ENCODE assay signal across 7 mouse cellular contexts in genomic region chr1:134513876-134514590, GRCm38 (mm10). TPM values are rescaled to one million over a fixed set of nuclear protein-coding genes. Genes with fewer than 3 reads are reported as not detected.
DNase-seq lines count a peak whose midpoint lies in the region; ATAC-seq lines count a peak whose summit lies in the region.

No protein-coding gene starts in this region.

- DNase-seq in embryonic facial prominence, embryonic 10.5 days (ENCODE audit: low spot score), result no peak
- no peak for DNase-seq in limb, embryonic 11.5 days (ENCODE audit: low spot score)
- no peak for DNase-seq in left cerebral cortex, postnatal 14 days (ENCODE audit: low spot score in 2 of 2)
- DNase-seq in gastrocnemius, adult 18-20 months (ENCODE audit: low spot score), result no peak

- 42% methylated on average over 16 of the region's 16 CpGs for WGBS in embryonic facial prominence, embryonic 10.5 days
- WGBS in forebrain, embryonic 12.5 days, result 43% methylated on average over 16 of the region's 16 CpGs
- 50% methylated on average over 16 of the region's 16 CpGs for WGBS in limb, embryonic 11.5 days
- 44% methylated on average over 16 of the region's 16 CpGs for WGBS in midbrain, embryonic 12.5 days

- H3K9me3 ChIP-seq in embryonic facial prominence, embryonic 10.5 days, result no peaks in the 10 kb centered on the region
- no peaks in the 10 kb centered on the region for H3K9me3 ChIP-seq in forebrain, embryonic 12.5 days
- no peaks in the 10 kb centered on the region for H3K9me3 ChIP-seq in limb, embryonic 11.5 days (ENCODE audit: control insufficient read depth, low read length)
- no peaks in the 10 kb centered on the region for H3K9me3 ChIP-seq in midbrain, embryonic 12.5 days

- intact Hi-C loops in left cerebral cortex, postnatal 14 days (cut with DNase I), result no loop called here

- H3K4me2 ChIP-seq in forebrain, embryonic 12.5 days, result peak overlapping the region; percentile 72
- peak overlapping the region; percentile 53; the same call in 1 of the 2 replicates for H3K4me2 ChIP-seq in limb, embryonic 11.5 days (ENCODE audit: low read depth, severe bottlenecking)
- H3K4me2 ChIP-seq in midbrain, embryonic 12.5 days (replicated peaks), result peak overlapping the region; percentile 71

- H3K27me3 ChIP-seq in embryonic facial prominence, embryonic 10.5 days (replicated peaks; ENCODE audit: low read depth, poor library complexity, severe bottlenecking), result peaks cover 48% of the 10 kb centered on the region
- peaks cover 43% of the 10 kb centered on the region for H3K27me3 ChIP-seq in forebrain, embryonic 12.5 days
- peaks cover 7% of the 10 kb centered on the region for H3K27me3 ChIP-seq in limb, embryonic 11.5 days (ENCODE audit: control insufficient read depth, insufficient read depth, low read length)
- peaks cover 39% of the 10 kb centered on the region for H3K27me3 ChIP-seq in midbrain, embryonic 12.5 days

- H3K4me1 ChIP-seq in embryonic facial prominence, embryonic 10.5 days, result peaks cover 38% of the 10 kb centered on the region
- peaks cover 21% of the 10 kb centered on the region for H3K4me1 ChIP-seq in forebrain, embryonic 12.5 days
- peaks cover 15% of the 10 kb centered on the region for H3K4me1 ChIP-seq in limb, embryonic 11.5 days (ENCODE audit: control insufficient read depth, insufficient read depth, low read length)
- peaks cover 31% of the 10 kb centered on the region for H3K4me1 ChIP-seq in midbrain, embryonic 12.5 days

- peak overlapping the region; percentile 55 for H3K4me3 ChIP-seq in embryonic facial prominence, embryonic 10.5 days
- peak overlapping the region; percentile 42; the same call in 1 of the 2 replicates for H3K4me3 ChIP-seq in forebrain, embryonic 12.5 days (replicated peaks)
- H3K4me3 ChIP-seq in limb, embryonic 11.5 days (ENCODE audit: low read depth, low read length), result no peak overlapping the region
- peak overlapping the region; percentile 43; the same call in 1 of the 2 replicates for H3K4me3 ChIP-seq in midbrain, embryonic 12.5 days

- peaks cover 4% of the 10 kb centered on the region; the same call in 1 of the 2 replicates for H3K36me3 ChIP-seq in embryonic facial prominence, embryonic 10.5 days (replicated peaks)
- 0 out of 2 replicates have a peak, but pooled peaks cover 4% of the 10 kb centered on the region for H3K36me3 ChIP-seq in forebrain, embryonic 12.5 days (replicated peaks)
- no peaks in the 10 kb centered on the region for H3K36me3 ChIP-seq in limb, embryonic 11.5 days (ENCODE audit: control insufficient read depth, insufficient read depth, low read length)
- no peaks in the 10 kb centered on the region for H3K36me3 ChIP-seq in midbrain, embryonic 12.5 days

- ATAC-seq in forebrain, embryonic 12.5 days (ENCODE audit: low FRiP score), result no peak
- no peak for ATAC-seq in limb, embryonic 11.5 days (ENCODE audit: insufficient number of reproducible peaks, low FRiP score, low TSS enrichment, low read depth)
- no peak for ATAC-seq in midbrain, embryonic 12.5 days (ENCODE audit: low FRiP score, low read depth)
- no peak for ATAC-seq in activated CD4-positive, CD25-positive, alpha-beta regulatory T cell, adult 4 months

- H3K27ac ChIP-seq in embryonic facial prominence, embryonic 10.5 days (replicated peaks), result no peak overlapping the region
- H3K27ac ChIP-seq in forebrain, embryonic 12.5 days, result no peak overlapping the region
- no peak overlapping the region for H3K27ac ChIP-seq in limb, embryonic 11.5 days (replicated peaks; ENCODE audit: low read depth, low read length)
- no peak overlapping the region for H3K27ac ChIP-seq in midbrain, embryonic 12.5 days (replicated peaks)

- H3K9ac ChIP-seq in forebrain, embryonic 12.5 days, result 0 out of 2 replicates have a peak overlapping the region, but pooled peaks have one; percentile 55
- no peak overlapping the region for H3K9ac ChIP-seq in limb, embryonic 11.5 days (ENCODE audit: low read length)
- H3K9ac ChIP-seq in midbrain, embryonic 12.5 days (replicated peaks), result peak overlapping the region; percentile 56; the same call in 1 of the 2 replicates

RNA-seq across cellular contexts. Expression of gene Rabif, which starts 19.6 kb away (rescaled TPM):
- polyA plus RNA-seq in embryonic facial prominence, embryonic 10.5 days (2016; fragmentation: Nextera tagmentation; extraction: Ambion mirVana), result 40.9 and 41.8 TPM in 2 replicates
- polyA plus RNA-seq in forebrain, embryonic 12.5 days (2016; fragmentation: Nextera tagmentation; extraction: Ambion mirVana), result 41.6 and 41.7 TPM in 2 replicates
- polyA plus RNA-seq in limb, embryonic 11.5 days (2014; fragmentation: Nextera tagmentation; extraction: Ambion mirVana), result 38.3 and 39.1 TPM in 2 replicates
- polyA plus RNA-seq in midbrain, embryonic 12.5 days (2016; fragmentation: Nextera tagmentation; extraction: Ambion mirVana), result 42.6 and 45.6 TPM in 2 replicates
- 10 to 100 TPM; 34.2 to 42.6 TPM for polyA plus RNA-seq in activated CD4-positive, CD25-positive, alpha-beta regulatory T cell, adult 4 months (2017; shearing (Covaris generic))
- 10 to 100 TPM; 30.1 to 32.3 TPM for total RNA-seq in left cerebral cortex, postnatal 14 days (2021)
- 1 to 10 TPM; 5.5 to 6.3 TPM for total RNA-seq in gastrocnemius, adult 18-20 months (2021)

RNA-seq across cellular contexts. Expression of gene Mgat4e, which starts 35.4 kb away (rescaled TPM):
- not detected in 2 replicates for polyA plus RNA-seq in embryonic facial prominence, embryonic 10.5 days (2016; fragmentation: Nextera tagmentation; extraction: Ambion mirVana)
- not detected in 2 replicates for polyA plus RNA-seq in forebrain, embryonic 12.5 days (2016; fragmentation: Nextera tagmentation; extraction: Ambion mirVana)
- polyA plus RNA-seq in limb, embryonic 11.5 days (2014; fragmentation: Nextera tagmentation; extraction: Ambion mirVana), result not detected in 2 replicates
- not detected in 2 replicates for polyA plus RNA-seq in midbrain, embryonic 12.5 days (2016; fragmentation: Nextera tagmentation; extraction: Ambion mirVana)
- polyA plus RNA-seq in activated CD4-positive, CD25-positive, alpha-beta regulatory T cell, adult 4 months (2017; shearing (Covaris generic)), result not detected
- not detected for total RNA-seq in left cerebral cortex, postnatal 14 days (2021)
- not detected for total RNA-seq in gastrocnemius, adult 18-20 months (2021)

RNA-seq across cellular contexts. Expression of gene Kdm5b, which starts 45.9 kb away (rescaled TPM):
- 78.4 and 79.0 TPM in 2 replicates for polyA plus RNA-seq in embryonic facial prominence, embryonic 10.5 days (2016; fragmentation: Nextera tagmentation; extraction: Ambion mirVana)
- 98.2 and 103 TPM in 2 replicates for polyA plus RNA-seq in forebrain, embryonic 12.5 days (2016; fragmentation: Nextera tagmentation; extraction: Ambion mirVana)
- polyA plus RNA-seq in limb, embryonic 11.5 days (2014; fragmentation: Nextera tagmentation; extraction: Ambion mirVana), result 90.9 and 98.2 TPM in 2 replicates
- 102 and 111 TPM in 2 replicates for polyA plus RNA-seq in midbrain, embryonic 12.5 days (2016; fragmentation: Nextera tagmentation; extraction: Ambion mirVana)
- polyA plus RNA-seq in activated CD4-positive, CD25-positive, alpha-beta regulatory T cell, adult 4 months (2017; shearing (Covaris generic)), result 10 to 100 TPM; 10.5 to 11.4 TPM
- 10 to 100 TPM; 59.0 to 63.2 TPM for total RNA-seq in left cerebral cortex, postnatal 14 days (2021)
- 1 to 10 TPM; 8.0 to 8.3 TPM for total RNA-seq in gastrocnemius, adult 18-20 months (2021)

RNA-seq across cellular contexts. Expression of gene Klhl12, which starts 58.7 kb away (rescaled TPM):
- polyA plus RNA-seq in embryonic facial prominence, embryonic 10.5 days (2016; fragmentation: Nextera tagmentation; extraction: Ambion mirVana), result 39.1 and 42.6 TPM in 2 replicates
- polyA plus RNA-seq in forebrain, embryonic 12.5 days (2016; fragmentation: Nextera tagmentation; extraction: Ambion mirVana), result 33.2 and 34.1 TPM in 2 replicates
- 37.3 and 41.7 TPM in 2 replicates for polyA plus RNA-seq in limb, embryonic 11.5 days (2014; fragmentation: Nextera tagmentation; extraction: Ambion mirVana)
- polyA plus RNA-seq in midbrain, embryonic 12.5 days (2016; fragmentation: Nextera tagmentation; extraction: Ambion mirVana), result 31.3 and 32.7 TPM in 2 replicates
- polyA plus RNA-seq in activated CD4-positive, CD25-positive, alpha-beta regulatory T cell, adult 4 months (2017; shearing (Covaris generic)), result 10 to 100 TPM; 10.7 to 12.2 TPM
- total RNA-seq in left cerebral cortex, postnatal 14 days (2021), result 10 to 100 TPM; 35.4 to 37.1 TPM
- total RNA-seq in gastrocnemius, adult 18-20 months (2021), result 10 to 100 TPM; 18.0 to 20.3 TPM
